Mouse (Mus musculus) cerebellum, postnatal 25 days (tissue): Measurements from ENCODE around the gene Neurl4.
"Not testable (repeated sequence)": the region's sequence is repeated elsewhere in the genome, so short reads cannot be mapped to it uniquely, and the experiment has no call there.

Source experiments
- DNase-seq, 2 experiments: peaks; one replicate each; pipeline ENCODE4 v3.0.0; 2021; ENCODE audit warnings: mixed read lengths in 2 of 2

The Neurl4 gene

GRCm38 (mm10) chr11:69914372-69914764 lies 13.5 kb downstream of the Neurl4 start:
- no peak for DNase-seq

DNA sequence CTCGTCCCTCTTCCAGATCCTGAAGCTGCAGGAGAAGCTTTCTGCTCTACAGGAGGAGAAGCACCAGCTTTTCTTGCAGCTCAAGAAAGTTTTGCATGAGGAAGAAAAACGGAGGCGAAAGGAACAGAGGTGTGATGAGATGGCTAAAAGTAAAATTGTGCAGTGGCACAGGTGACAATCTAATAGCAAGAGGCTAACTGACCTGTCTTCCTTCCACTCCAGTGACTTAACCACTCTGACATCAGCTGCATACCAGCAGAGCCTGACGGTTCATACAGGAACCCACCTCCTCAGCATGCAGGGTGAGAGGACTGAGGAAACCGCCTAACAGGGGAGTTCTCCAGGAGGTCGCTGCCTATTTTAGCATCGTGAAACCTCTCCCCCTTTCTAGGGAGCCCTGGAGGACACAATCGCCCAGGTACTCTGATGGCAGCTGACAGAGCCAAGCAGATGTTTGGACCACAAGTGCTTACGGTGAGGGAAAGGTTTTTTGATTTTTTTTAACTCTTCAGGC lies 14.1 kb downstream of the Neurl4 start:
- no peak for DNase-seq

- DNase-seq: no peak
Measured at GRCm38 (mm10) chr11:69915667-69916627, 15.1 kb downstream of the Neurl4 start.

GRCm38 (mm10) chr11:69916652-69917378 lies 15.9 kb downstream of the Neurl4 start:
- DNase-seq: not testable (repeated sequence)

DNA sequence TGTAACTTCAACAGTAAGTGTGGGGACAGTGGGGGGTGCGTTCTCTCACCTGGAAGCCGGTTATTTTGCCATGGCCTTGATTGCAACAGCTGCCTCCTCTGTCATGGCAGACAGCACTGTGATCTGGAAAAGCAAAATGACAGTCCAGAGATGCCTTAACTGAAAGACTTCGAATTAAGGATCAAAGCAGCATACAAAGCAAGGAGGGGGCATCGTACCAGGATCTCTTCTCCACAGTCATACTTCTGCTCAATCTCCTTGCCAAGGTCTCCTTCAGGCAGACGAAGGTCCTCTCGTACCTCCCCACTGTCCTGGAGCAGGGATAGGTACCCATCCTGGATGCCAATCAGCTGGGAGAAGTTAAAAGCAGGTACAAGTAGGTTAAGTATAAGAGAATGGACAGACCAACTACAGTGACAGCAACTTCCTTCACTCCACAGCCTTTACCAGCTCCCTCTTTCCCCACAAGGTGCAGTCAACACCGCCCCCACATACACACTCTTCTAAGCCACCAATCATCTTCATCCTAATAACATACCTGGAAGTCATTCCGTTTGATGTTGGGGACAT lies 16.6 kb downstream of the Neurl4 start:
- no peak for DNase-seq

DNA sequence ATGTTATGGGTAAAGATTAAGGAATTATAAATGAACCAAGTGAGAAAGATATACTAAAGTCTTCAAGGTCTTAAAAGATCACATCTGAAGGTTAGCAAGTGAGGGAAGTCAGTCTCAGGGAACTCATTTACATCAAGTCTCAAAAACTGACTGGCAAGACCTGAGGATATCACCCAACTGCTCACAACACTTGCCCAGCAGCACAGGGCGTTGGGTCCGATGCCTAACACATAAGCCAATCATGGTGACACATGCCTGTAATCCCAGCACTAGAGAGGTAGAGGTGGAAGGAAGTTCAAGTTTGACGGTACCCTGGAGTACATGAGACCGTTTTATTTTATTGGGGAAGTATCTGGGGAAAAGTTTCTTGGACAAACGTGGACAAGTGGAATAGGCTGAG lies 17.2 kb downstream of the Neurl4 start:
- no peak for DNase-seq

DNA sequence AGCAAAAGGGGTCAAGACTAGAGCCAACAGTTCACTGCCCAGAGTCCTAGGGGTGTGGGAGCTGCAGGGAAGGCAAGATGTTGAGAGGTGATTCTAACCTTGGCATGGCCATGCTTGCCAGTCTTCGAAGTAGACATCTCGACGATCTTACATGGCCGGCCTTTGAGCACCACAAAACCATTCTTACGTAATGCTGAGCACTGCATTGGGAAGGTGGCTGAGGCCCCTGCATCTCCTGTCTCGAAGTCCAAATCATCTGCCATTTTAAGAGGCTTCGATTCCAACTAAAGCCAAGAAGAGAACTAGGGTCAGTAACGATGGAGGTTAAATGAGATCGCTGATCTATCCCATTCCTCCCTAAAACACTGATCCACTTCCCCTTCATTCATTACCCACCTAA lies 18.2 kb downstream of the Neurl4 start:
- DNase-seq: no peak

DNA sequence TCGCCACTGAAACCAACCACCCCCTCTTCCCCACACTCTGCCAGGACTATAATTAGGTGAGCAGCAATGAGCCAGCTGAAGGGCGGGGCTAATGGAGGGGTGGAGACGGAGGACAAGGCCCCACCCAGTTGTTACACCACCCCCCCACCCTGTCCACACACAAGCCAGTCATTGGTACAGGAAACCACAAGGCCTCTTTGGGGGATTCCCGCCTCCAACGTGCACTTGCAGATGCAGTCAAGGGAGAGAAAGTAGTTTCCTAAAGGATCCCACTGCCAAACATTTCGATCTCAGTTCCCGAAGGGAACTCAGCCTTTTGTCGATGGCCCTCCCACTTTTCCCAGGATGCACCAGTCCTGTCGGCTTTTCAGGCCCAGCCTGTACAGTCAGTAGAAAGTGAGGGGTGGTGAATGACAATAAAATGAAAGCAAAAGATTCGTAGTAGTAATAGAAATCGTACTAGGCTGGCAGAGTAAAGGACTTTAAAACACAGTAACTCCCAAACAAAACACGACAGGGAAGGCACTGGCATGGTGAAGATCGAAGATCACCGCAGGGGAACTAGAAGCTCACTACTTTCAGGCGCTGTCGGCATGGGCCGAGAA lies 18.9 kb downstream of the Neurl4 start:
- peak; percentile 49 to 75 for DNase-seq

GRCm38 (mm10) chr11:69920266-69921031 lies 19.6 kb downstream of the Neurl4 start:
- DNase-seq: peak; percentile 45 to 80

- peak; percentile 100 for DNase-seq
Measured at GRCm38 (mm10) chr11:69921114-69922011, 20.5 kb downstream of the Neurl4 start, which contains the start of gene Eif5a. Gene Eif5a (minus strand): TSS chr11:69921958.

DNA sequence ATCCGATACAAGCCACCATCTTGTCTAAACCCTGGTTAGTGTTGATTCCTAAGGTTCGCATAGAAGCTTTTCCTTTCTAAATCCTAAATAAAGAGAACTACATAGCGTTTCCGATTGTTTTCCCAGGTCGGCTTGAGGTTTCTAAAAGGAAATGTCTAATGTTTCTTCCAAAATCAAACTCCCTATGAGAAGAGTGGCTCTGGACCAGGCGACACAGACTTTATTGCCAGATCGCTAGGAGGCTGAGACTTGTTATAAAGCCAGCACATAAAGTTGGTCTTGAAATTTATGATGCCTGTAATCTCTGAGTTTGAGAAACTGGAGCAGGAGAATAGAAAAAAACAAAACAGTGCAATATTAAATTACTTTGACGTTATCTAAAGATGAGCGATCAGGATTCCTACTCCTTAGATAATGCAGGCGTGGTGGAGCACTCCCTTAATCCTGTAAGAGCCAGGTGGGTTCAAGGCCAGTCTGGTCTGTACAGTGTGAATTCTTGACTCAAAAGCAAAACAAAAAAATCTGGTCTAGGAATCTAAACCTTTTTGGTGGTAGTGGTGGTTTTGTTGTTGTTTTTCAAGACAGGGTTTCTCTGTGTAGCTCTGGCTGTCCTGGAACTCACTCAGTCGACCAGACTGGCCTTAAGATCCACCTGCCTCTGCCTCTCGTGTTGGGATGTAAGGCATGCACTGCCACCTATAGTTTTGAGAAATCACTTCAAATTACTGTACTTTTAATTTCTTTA lies 21.3 kb downstream of the Neurl4 start:
- no peak for DNase-seq

- DNase-seq: no peak
Measured at GRCm38 (mm10) chr11:69922796-69923195, 21.9 kb downstream of the Neurl4 start.

DNA sequence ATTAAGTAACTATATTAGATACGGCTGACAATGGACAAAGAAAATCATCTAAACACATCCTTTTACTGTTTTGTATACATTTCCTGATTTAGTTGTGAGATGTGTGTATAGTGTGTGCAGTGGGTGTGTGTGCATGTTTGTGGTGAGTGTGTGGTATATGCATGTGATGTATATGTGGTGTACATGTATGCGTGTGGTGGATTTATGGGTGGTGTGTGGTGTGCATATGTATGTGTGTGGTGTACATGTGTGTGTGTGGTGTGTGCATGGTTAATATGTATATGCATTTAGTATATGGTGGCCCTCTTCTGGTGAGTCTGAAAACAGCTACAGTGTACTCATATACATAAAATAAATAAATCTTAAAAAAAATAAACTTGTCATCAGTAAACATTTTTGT lies 26.6 kb downstream of the Neurl4 start:
- no peak for DNase-seq

DNA sequence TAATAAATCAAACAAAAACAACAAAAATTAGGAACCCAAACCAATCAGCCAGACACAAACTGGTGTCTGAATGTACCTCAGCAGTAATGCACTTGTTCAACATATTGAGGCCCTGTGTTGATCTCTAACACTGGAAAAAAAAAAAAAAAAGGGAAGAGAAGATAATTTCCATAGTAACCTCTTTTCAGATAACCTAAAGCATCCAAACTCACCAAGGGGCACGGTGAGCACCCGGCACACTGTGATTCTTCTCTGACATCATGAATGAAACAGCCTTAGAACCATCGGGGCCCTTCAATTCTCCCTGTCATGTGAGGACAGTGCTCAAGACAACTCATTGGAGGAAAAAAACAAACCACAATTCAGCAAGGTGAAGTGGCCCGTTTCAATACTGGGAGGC lies 28.8 kb downstream of the Neurl4 start:
- no peak for DNase-seq

DNA sequence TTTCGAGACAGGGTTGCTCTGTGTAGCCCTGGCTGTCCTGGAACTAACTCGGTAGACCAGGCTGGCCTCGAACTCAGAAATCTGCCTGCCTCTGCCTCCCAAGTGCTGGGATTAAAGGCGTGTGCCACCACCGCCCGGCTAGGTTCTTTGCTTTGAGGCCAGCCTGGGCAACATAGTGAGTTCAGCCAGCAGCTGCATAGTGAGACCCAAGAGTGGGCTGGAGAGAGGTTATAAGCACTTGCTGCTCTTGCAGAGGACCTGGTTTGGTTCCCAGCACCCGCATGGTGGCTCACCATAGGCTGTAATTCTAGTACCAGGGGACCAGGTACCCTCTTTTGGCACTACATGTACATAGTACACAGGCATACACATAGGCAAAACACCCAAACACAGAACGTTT lies 29.3 kb downstream of the Neurl4 start:
- DNase-seq: not testable (repeated sequence)

DNA sequence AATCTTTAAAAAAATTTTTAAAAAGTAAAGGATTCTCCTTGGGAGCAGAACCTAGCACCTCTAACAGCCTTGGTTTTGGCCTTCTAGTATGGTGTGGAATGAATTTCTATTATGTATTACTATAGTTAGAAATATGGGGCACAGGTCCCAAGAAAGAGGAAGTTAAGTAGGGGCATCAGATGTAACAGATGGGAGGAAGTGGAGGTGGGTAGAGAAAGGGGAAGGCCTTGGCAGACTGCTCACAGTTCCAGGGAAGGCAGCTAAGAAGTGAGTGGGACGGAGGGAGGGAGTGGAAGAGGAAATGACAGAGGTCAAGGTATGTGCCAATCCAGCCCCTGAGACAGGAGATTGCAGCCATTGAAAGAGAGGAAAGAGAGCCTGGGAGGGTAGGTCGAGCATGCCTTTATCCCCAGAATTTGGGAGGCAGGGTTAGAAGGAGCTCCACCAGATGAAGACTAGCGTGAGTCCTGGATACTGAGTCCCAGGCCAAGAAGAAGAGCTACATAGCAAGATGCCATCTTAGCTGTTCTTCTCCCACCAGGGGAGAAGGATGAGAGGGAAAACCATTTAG lies 30.2 kb downstream of the Neurl4 start:
- DNase-seq: no peak

GRCm38 (mm10) chr11:69931769-69932168 lies 30.9 kb downstream of the Neurl4 start:
- DNase-seq: no peak

DNA sequence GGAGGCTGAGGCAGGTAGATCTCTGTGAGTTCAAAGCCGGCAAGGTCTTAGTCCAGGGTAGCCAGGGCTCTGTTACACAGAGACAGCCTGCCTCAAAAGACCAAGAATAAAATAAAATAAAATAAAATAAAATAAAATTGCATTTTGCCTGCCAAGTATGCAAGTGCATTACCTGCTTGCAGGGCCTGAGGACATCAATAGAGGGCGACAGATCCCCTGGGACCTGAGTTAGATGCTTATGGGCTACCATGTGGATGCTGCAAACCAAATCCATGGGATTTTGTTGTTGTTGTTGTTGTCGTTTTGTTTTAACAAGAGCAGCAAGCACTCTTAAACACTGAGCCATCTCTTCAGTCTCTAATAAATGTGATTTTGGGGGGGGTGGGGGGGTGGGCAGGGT lies 31.4 kb downstream of the Neurl4 start:
- no peak for DNase-seq

GRCm38 (mm10) chr11:69933066-69933465 lies 32.2 kb downstream of the Neurl4 start:
- DNase-seq: no peak

GRCm38 (mm10) chr11:69934169-69934568 lies 33.3 kb downstream of the Neurl4 start:
- peak; percentile 93 to 97 for DNase-seq
